Mouse (Mus musculus) intestine, embryonic 16.5 days (tissue): Measurements from ENCODE around the gene Scaf11. TPM values are rescaled to one million over a fixed set of nuclear protein-coding genes. Genes with fewer than 3 reads are reported as not detected.

Experiments used
- ATAC-seq: fragments of 200-750 bp; cut with Nextera tagmentation; 2 replicates; pipeline ENCODE4 v1.8.0; 2017; ENCODE audit warnings: moderate TSS enrichment, moderate library complexity
- H3K27ac ChIP-seq: fragments of 300-500 bp; sonication (generic); 2 replicates; pipeline ENCODE4 v1.5.1; 2014; ENCODE audit warnings: mild to moderate bottlenecking, low read length
- H3K27me3 ChIP-seq: fragments of 300-500 bp; sonication (generic); replicated peaks from 2 replicates; pipeline ENCODE4 v1.6.1; 2014; ENCODE audit warnings: low read length, control low read depth, mixed read lengths; ENCODE audit not compliant: control insufficient read depth, insufficient read depth
- H3K36me3 ChIP-seq: fragments of 300-500 bp; sonication (generic); 2 replicates; pipeline ENCODE4 v1.6.1; 2014; ENCODE audit warnings: low read length, control low read depth; ENCODE audit not compliant: control insufficient read depth, insufficient read depth
- H3K4me1 ChIP-seq: fragments of 300-500 bp; sonication (generic); 2 replicates; pipeline ENCODE4 v1.6.1; 2014; ENCODE audit warnings: low read length, control low read depth, mixed read lengths; ENCODE audit not compliant: control insufficient read depth, insufficient read depth
- H3K4me2 ChIP-seq: fragments of 300-500 bp; sonication (generic); 2 replicates; pipeline ENCODE4 v1.6.1; 2014; ENCODE audit warnings: low read depth, low read length, control low read depth
- H3K4me3 ChIP-seq: fragments of 300-500 bp; sonication (generic); 2 replicates; pipeline ENCODE4 v1.5.1; 2014; ENCODE audit warnings: mild to moderate bottlenecking, low read length
- H3K9ac ChIP-seq: fragments of 300-500 bp; sonication (generic); 2 replicates; pipeline ENCODE4 v1.6.1; 2014; ENCODE audit warnings: low read depth, low read length
- H3K9me3 ChIP-seq: fragments of 300-500 bp; sonication (generic); 2 replicates; pipeline ENCODE4 v1.6.1; 2016; ENCODE audit warnings: low read length, control low read depth; ENCODE audit not compliant: control insufficient read depth
- WGBS: fragments of 180-500 bp; shearing (Covaris S2); extraction: QIAGEN DNeasy Blood & Tissue Kit; methylation state at CpG from one replicate; pipeline ENCODE4 v1.1.7; 2014; 5-methylcytosine and 5-hydroxymethylcytosine counted together
- microRNA-seq: library from miRNA; unstranded; fragments of <30 nt; microRNA quantifications from one replicate; pipeline ENCODE4, GENCODE M21; 2016
- polyA plus RNA-seq: library from polyadenylated mRNA; unstranded; fragments of >200 nt; fragmentation: Nextera tagmentation; extraction: Ambion mirVana; gene quantifications from 2 replicates; pipeline ENCODE4 v1.2.1, GENCODE M21; 2015

Gene Scaf11
- polyA plus RNA-seq, 1 experiment from 2014 or later, result 68.5 TPM

- no peak for ATAC-seq
- no peak overlapping the region for H3K27ac ChIP-seq
- no peaks in the 10 kb centered on the region for H3K27me3 ChIP-seq
- 84% methylated on average over 3 of the region's 3 CpGs for WGBS
- H3K9me3 ChIP-seq, result no peaks in the 10 kb centered on the region
- H3K4me2 ChIP-seq, result no peak overlapping the region
- peaks cover 30% of the 10 kb centered on the region for H3K36me3 ChIP-seq
- no peak overlapping the region for H3K4me3 ChIP-seq
- no peaks in the 10 kb centered on the region for H3K4me1 ChIP-seq
- H3K9ac ChIP-seq, result no peak overlapping the region
Measured at GRCm38 (mm10) chr15:96365351-96365750, 95.3 kb downstream of the Scaf11 start.

Small RNAs within 50 kb of the gene (microRNA-seq; reads per million reads assigned to microRNA genes)
- not detected for gene Gm25397

Other genes starting within 250 kb of the Scaf11 start
- 12.4 and 12.6 TPM in 2 replicates for gene Arid2, start 173.3 kb downstream of the Scaf11 start, polyA plus RNA-seq
- 111 and 116 TPM in 2 replicates for gene Slc38a1, start 182.1 kb upstream of the Scaf11 start, polyA plus RNA-seq
- gene Slc38a2, start 238.9 kb upstream of the Scaf11 start, polyA plus RNA-seq, result 74.2 and 78.7 TPM in 2 replicates